Mouse (Mus musculus): ENCODE results near the gene Sema6d. TPM values are rescaled to one million over a fixed set of nuclear protein-coding genes. Genes with fewer than 3 reads are reported as not detected.

Sema6d gene
- polyA plus RNA-seq, 1 experiment, result 9.1 TPM

DNA sequence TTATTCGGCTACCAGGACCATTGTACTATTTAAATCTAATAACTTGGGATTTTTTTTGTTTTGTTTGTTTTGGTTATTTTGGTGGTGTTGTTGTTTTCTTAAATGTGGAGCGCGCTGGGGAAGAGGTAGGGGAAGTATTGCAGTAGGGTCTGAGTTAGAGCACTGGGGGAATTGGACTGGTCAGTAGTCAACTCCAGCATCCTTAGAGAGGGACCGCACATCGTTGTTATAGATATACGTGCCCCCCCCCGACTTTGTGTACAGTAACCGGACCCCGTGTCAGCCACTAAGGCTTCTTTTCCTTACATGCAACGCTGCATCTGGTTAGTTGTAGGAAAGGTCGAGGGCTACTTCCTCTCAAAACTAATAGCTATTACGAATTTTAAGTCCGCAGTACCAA, 521.5 kb downstream of the Sema6d start:
- TF ChIP-seq CTCF (IDR thresholded peaks at IDR 0.05; ENCODE audit: low read depth, low read length) (no peak), POLR2A (IDR thresholded peaks at IDR 0.05; ENCODE audit: borderline replicate concordance, low read depth, low read length) (no peak)
- peak overlapping the region; percentile 89; the same call in 1 of the 2 replicates for H3K4me3 ChIP-seq (ENCODE audit: insufficient read depth, low read length)
- H3K4me1 ChIP-seq (ENCODE audit: control insufficient read depth, insufficient read depth, low read length), result peaks cover 7% of the 10 kb centered on the region; the same call in 1 of the 2 replicates
- no peak overlapping the region for H3K27ac ChIP-seq (ENCODE audit: insufficient read depth, low read depth, low read length)

DNA sequence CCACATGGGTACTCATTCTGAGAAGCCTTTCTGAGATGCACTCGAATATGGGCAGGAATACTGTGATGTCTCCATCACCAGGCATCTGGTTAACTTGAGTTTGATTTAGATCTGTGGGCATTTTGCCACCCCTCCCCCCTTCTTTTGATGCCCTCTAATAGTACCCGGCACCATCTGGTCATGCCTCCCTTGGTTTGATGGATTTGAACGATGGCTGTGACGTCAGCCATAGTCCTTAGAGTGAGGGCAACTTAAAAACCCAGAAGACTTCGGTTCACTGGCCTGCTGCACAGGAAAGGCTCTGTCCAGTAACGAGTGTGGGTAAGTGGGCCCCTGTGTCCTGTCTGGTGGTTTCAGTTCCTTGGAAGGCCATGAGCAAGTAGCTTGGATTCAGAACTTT, 522.5 kb downstream of the Sema6d start:
- TF ChIP-seq CTCF (IDR thresholded peaks at IDR 0.05; ENCODE audit: low read depth, low read length) (no peak), POLR2A (IDR thresholded peaks at IDR 0.05; ENCODE audit: borderline replicate concordance, low read depth, low read length) (no peak)
- Histone ChIP-seq H3K27ac (ENCODE audit: insufficient read depth, low read depth, low read length) (no peak overlapping the region), H3K4me3 (ENCODE audit: insufficient read depth, low read length) (no peak overlapping the region), H3K4me1 (ENCODE audit: control insufficient read depth, insufficient read depth, low read length) (peaks cover 7% of the 10 kb centered on the region; the same call in 1 of the 2 replicates)

GRCm38 (mm10) chr2:124612727-124613510, 523.1 kb downstream of the Sema6d start:
- no peak overlapping the region for H3K27ac ChIP-seq (ENCODE audit: insufficient read depth, low read depth, low read length)
- peaks cover 7% of the 10 kb centered on the region; the same call in 1 of the 2 replicates for H3K4me1 ChIP-seq (ENCODE audit: control insufficient read depth, insufficient read depth, low read length)
- no peak overlapping the region for H3K4me3 ChIP-seq (ENCODE audit: insufficient read depth, low read length)
- TF ChIP-seq CTCF (IDR thresholded peaks at IDR 0.05; ENCODE audit: low read depth, low read length) (no peak), POLR2A (IDR thresholded peaks at IDR 0.05; ENCODE audit: borderline replicate concordance, low read depth, low read length) (no peak)

DNA sequence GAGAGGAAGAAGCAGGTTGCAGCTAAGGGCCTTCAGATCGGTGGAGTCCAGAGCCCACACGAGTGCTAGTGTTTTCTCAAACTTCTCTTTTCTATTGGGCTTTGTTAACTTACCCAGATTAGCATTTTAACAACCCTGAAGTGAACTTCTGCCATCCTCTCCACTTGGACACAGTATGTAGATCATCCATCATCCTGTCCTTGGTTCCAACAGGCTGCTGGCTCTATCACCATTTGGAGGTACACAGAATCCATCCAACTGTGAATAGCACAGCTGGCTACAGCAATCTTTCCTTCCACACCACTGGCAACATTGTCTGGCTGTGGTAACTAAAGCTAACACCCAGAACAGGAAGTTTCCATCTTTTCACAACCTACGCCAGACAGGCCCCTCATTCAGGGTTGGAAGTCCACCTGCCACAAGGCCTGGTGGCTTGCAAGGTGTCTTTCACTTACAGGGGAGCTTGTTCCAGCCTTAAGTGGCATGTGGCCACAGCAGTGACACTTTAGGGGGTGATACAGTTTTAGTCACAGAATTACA, 524.0 kb downstream of the Sema6d start:
- Histone ChIP-seq H3K4me1 (ENCODE audit: control insufficient read depth, insufficient read depth, low read length) (peaks cover 7% of the 10 kb centered on the region; the same call in 1 of the 2 replicates), H3K4me3 (ENCODE audit: insufficient read depth, low read length) (no peak overlapping the region), H3K27ac (ENCODE audit: insufficient read depth, low read depth, low read length) (no peak overlapping the region)
- TF ChIP-seq CTCF (IDR thresholded peaks at IDR 0.05; ENCODE audit: low read depth, low read length) (no peak), POLR2A (IDR thresholded peaks at IDR 0.05; ENCODE audit: borderline replicate concordance, low read depth, low read length) (no peak)

GRCm38 (mm10) chr2:124616746-124617145, 527.0 kb downstream of the Sema6d start:
- no peak for TF ChIP-seq CTCF (IDR thresholded peaks at IDR 0.05; ENCODE audit: low read depth, low read length)
- no peak overlapping the region for H3K27ac ChIP-seq (ENCODE audit: insufficient read depth, low read depth, low read length)
- H3K4me1 ChIP-seq (ENCODE audit: control insufficient read depth, insufficient read depth, low read length), result peaks cover 13% of the 10 kb centered on the region
- H3K4me3 ChIP-seq (ENCODE audit: insufficient read depth, low read length), result no peak overlapping the region

- Histone ChIP-seq H3K27ac (ENCODE audit: insufficient read depth, low read depth, low read length) (no peak overlapping the region), H3K4me1 (ENCODE audit: control insufficient read depth, insufficient read depth, low read length) (peaks cover 20% of the 10 kb centered on the region), H3K4me3 (ENCODE audit: insufficient read depth, low read length) (no peak overlapping the region)
- TF ChIP-seq CTCF (IDR thresholded peaks at IDR 0.05; ENCODE audit: low read depth, low read length) (no peak), POLR2A (IDR thresholded peaks at IDR 0.05; ENCODE audit: borderline replicate concordance, low read depth, low read length) (no peak)
These were observed 527.7 kb downstream of the Sema6d start for GRCm38 (mm10) chr2:124617440-124617839.

DNA sequence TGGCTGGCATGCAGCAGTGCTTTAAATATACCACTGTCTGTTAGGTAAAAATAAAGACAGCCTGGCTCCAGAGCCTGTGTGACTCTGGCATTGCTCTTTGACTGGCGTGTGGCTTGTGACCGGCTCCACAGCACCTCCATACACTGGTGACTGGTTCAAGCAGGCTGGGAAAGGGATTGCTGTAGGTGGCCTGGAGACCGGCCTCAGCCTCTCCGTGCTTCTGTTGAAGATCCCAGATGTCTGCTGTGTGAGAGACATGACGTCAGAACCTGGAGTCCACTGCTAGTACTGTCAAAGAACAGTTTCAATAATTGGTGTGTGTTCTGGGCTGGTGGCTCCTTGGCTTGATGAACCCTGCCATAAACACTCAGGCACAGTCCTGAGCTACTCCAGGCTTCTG, 528.3 kb downstream of the Sema6d start:
- no peak overlapping the region for H3K27ac ChIP-seq (ENCODE audit: insufficient read depth, low read depth, low read length)
- H3K4me3 ChIP-seq (ENCODE audit: insufficient read depth, low read length), result no peak overlapping the region
- TF ChIP-seq CTCF (IDR thresholded peaks at IDR 0.05; ENCODE audit: low read depth, low read length), result no peak
- no peak for TF ChIP-seq POLR2A (IDR thresholded peaks at IDR 0.05; ENCODE audit: borderline replicate concordance, low read depth, low read length)
- peaks cover 22% of the 10 kb centered on the region for H3K4me1 ChIP-seq (ENCODE audit: control insufficient read depth, insufficient read depth, low read length)

- peaks cover 18% of the 10 kb centered on the region for H3K4me1 ChIP-seq (ENCODE audit: control insufficient read depth, insufficient read depth, low read length)
- no peak overlapping the region for H3K27ac ChIP-seq (ENCODE audit: insufficient read depth, low read depth, low read length)
- H3K4me3 ChIP-seq (ENCODE audit: insufficient read depth, low read length), result no peak overlapping the region
- TF ChIP-seq POLR2A (IDR thresholded peaks at IDR 0.05; ENCODE audit: borderline replicate concordance, low read depth, low read length), result no peak
- no peak for TF ChIP-seq CTCF (IDR thresholded peaks at IDR 0.05; ENCODE audit: low read depth, low read length)
These were observed 528.9 kb downstream of the Sema6d start for GRCm38 (mm10) chr2:124618526-124619219.

DNA sequence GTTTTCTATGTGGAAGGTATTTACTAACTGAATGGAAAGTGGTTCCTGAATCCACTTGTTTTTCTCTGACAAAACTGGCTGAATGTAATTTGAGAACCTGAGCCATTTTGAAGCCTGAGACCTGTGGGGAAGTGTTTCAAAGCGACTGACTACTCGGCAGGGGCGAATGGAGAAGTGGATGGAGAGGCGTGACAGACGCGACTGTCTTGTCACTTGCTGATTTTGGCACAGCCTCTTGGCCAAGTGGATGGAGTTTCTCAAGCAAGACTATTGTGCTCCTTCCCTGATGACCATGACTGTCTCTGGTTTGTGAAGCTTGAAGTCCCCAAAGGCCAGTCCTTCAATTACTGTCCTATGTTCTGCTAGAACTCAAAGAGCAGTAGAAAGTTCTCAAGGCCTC, 530.7 kb downstream of the Sema6d start:
- Histone ChIP-seq H3K27ac (ENCODE audit: insufficient read depth, low read depth, low read length) (no peak overlapping the region), H3K4me1 (ENCODE audit: control insufficient read depth, insufficient read depth, low read length) (peaks cover 18% of the 10 kb centered on the region), H3K4me3 (ENCODE audit: insufficient read depth, low read length) (no peak overlapping the region)
- TF ChIP-seq POLR2A (IDR thresholded peaks at IDR 0.05; ENCODE audit: borderline replicate concordance, low read depth, low read length), result no peak
- no peak for TF ChIP-seq CTCF (IDR thresholded peaks at IDR 0.05; ENCODE audit: low read depth, low read length)
